Mouse (Mus musculus) cerebellum, adult 11 months (tissue): ENCODE measurements around the gene Rpl36.

Experiments used
- DNase-seq: peaks from one replicate; pipeline ENCODE4 v3.0.0; 2022

The Rpl36 gene

DNA sequence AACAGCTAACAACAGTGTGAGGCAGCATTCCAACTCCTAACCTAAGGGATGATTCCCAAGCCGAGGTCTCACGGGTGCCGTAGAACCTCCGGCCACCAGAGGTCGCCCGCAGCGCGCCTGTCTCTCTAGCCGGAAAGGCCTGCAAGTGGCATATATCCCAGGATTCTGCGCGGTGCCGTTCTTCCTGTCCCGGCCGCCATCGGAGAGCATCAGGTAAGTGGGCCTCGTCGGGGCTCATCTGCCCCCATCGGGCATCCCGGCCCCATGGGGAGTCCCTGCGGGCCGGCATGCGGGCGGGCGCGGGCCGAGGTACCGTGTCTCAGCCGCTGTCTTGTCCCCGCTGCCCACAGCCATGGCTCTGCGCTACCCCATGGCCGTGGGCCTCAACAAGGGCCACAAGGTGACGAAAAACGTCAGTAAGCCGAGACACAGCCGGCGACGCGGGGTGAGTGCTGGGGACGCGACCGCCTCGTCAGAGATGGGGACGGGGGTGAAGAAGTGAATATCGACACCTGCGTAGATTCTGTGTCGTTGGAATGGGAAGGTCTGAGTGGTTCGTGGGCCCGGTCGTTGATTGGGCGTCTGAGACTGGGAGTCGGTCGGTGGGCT lies at the start of gene Rpl36:
Gene Rpl36, plus strand, starts transcription at position 181 of the 609 bp plus-strand sequence.
- peak; percentile 95 for DNase-seq

DNA sequence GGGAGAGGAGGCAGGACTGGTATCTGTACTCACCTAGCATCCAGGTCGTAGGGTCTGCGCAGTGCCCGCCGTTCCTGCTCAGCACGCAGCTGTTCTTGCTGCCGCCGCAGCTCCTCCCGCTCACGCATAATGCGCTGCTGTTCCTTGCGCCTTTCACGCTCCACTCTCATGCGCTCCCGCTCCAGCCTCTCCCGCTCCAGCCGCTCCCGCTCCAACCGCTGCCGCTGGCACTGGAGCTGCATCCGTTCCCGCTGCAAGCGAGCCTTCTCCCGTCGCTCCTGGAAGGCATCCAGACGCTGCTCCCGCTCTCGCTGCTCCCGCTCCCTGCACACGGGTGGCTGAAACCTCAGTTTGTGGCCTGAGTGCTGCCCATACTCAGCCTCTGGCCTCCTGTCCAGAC lies 46.9 kb upstream of the Rpl36 start:
- no peak for DNase-seq

DNA sequence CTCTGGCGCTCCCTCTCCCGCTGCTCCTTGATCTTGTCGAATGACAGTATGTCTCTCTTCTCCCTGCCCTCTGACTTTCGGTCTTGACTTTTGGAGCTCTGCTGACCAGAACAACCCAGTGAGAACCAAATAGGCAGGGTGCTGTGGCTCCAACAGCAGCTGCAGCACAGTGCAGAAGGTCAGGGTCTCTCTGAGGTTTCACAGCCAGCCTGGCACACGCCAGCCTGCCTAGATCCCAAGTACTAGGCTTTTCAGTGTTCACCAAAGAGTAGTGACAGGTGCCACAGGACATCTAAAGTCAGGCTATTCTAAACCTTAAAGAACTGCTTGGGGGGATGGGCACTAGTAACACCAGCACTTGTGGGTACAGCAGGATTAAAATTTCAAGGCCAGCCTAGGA lies 46.3 kb upstream of the Rpl36 start:
- DNase-seq = no peak

DNA sequence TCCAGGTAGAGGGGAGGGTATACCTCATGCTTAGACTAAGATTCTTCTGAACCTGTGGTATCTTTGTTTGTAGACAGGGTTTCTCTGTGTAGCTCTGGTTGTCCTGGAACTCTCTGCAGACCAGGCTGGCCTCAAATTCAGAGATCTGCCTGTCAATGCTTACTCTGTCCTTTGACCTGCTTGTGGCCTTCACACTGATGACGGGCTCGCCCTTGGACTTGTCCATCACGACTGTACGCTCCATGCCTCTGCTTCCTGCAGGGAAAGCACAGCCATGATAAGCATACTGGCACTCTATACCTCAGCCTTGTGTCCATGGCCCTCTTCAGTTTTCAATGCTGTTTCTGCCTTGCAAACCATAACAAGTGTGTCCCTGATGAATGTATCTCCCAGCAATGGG lies 45.8 kb upstream of the Rpl36 start:
- DNase-seq = no peak

DNA sequence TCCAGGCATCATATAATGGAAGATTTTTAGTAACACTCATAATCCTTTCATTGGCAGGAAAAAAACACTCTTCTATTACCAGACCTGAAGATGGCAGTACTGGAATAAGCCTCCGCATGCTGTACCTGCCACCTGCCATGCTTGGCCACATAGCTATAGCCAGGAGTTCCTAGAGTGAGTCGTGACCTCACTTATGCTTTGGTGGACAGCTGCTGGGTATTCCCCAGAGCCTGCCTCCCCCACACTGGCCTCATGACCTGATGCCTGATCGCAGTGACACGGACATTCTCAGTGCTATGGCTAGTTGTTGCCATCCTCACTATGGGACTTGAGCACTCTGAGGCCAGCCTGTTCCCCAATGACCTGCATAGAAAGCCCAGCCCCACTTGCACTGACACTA lies 42.9 kb upstream of the Rpl36 start:
- DNase-seq = no peak

DNA sequence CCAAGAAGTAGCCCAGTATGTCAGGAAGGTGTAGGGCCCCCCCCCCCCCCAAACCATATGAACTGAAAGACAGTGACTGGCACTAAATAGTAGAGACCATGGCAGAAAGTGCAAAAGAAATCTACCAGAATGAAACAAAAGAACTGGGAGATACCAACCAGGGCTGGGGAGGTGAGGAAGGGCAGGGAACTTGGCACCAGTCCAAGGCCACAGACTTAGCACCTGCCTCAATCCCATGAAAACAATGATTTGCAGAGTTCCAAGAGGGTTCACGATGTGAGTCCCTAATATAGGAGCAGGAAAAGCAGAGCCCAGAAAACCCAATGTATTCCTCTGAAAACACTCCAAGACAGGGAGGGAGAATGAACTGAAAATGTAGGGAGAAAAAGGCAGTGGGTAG lies 41.1 kb upstream of the Rpl36 start:
- DNase-seq = no peak

DNA sequence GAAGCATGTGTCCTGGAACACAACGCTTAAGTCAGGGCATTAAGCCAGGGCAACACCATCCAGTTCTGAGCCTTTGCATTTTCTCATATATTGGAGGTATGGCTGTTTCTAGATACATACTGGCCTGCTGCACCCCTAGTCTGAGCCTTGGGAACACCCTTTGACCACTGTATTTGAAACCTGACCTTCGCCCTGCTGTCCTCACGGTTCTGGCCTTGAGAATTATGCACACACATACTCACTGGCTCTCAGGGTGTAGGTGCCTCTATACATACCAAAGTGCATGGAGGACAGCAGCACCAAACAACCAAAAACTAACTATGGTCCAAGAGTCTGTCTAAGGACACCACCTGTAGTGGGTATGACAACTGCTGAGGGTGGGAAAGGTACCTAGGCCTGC lies 40.3 kb upstream of the Rpl36 start:
- no peak for DNase-seq

DNA sequence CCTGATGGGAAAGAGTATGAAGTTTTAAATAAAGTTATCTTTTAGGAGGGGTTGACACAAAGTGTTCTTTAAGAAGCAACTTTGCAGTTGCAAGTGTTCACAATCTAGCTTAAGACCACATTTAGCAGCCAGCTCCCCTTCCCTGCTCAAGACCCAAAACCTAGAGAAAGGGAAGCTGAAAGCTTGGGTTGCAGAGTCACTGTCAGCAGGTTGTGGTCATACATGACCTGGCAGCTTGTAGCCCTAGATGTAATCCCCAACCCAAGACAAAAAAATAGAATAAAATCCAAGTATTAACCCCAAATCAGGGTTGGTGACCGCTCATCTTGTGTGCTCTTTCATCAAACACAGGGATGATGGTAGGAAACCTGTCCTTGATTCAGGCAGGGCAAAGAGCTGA lies 30.1 kb upstream of the Rpl36 start:
- DNase-seq = no peak

DNA sequence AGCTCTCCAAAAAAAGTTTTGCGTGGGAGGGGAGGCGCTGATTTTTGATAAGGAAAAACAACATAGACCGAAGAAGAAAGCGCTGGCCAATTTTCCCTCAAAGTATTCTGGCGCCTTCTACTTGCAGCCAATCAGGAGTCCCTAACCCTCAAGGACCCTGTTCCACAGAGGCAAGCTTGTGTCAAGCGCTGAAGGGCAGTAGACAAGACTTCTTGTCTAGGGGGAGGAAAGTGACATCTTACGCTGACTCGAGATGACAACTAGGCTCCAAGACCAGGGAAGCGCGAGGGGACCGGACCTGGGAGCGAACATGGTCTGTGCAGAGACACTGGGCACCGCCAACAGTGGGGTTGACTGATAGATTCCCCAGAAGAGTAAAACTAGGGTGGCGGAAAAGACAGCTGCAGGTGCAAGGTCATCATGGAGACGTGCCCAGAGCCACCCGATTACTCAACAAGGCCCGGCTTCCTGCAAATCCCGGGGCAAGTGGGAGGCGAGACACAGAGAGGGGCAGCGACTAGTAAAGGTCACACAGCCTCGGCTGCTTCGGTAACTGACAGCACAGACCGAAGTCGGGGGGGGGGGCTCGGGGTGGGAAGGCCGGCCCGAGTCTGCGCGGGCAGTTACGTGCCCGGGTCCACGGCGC lies 29.5 kb upstream of the Rpl36 start:
- peak; percentile 67 for DNase-seq

DNA sequence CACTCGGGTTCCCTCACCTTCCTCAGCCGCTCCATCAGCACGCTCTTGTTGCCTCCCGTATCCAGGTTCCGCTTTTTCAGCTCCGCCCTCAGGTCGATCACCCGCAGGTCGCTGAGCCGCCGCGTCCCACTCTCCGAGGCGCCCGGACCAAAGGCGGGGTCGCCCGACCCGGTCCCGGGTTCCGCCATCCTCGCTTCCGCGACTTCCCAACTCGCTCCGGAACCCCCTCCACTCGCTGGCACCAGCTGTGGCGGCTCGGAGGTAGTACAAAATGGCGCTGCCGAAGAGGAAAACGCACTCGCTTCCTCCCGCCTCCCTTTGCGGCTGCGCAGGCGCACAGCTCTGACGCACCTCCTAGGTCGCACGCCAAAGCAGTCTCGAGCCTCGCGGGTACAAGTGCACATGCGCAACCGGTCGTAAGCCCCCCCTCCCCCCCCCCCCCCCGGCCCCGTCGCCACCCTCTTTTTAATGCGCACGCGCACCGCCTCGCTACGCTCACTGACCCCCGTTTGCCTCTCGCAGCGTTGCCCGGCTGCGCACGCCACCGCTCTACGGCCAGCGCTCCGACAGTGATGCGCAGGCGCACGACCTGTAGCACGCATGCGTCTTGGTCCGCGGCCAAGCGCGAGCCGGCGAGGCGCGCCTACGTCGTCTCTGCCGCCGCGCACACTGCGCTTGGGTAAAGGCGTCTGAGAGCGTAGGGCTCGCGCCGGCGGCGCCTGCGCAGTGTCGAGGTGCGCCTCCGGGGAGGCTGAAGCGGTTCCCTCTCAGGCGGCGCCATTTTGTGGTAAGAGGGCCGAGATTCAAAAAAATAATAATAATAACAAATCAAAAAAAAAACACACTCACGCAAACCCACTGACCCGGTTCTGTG lies 28.7 kb upstream of the Rpl36 start, which contains the start of the genes Safb2 and Safb:
Gene Safb2, minus strand, starts transcription at position 329 of the 874 bp plus-strand sequence.
Gene Safb, plus strand, starts transcription at position 569 of the 874 bp plus-strand sequence.
- DNase-seq = peak; percentile 100

DNA sequence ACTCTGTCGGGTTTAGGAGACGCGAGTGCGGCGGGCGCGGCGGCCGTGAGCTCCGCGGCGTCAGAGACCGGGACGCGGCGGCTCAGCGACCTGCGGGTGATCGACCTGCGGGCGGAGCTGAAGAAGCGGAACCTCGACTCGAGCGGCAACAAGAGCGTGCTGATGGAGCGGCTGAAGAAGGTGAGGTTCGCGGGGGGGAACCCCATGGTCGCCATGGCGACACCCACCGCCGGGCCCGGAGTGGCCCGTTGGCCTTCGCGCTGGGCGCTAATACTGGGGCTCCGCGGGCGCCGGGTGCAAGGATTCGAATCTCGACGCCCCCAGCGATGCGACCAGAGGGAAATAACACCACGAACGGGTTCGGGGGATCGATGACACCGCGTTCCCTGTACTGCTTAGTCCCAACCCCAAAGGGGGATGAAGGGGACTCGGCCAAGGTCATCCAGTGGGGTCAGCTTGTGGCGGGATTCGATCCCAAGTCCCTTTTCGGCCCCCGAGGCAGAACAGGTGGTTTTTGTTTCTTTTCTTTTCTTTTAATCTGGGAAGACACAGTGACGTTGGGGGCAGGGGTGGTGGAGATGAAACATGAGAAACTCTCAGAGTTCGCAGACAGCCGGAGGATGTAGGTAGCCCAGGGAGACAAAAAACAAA lies 27.9 kb upstream of the Rpl36 start:
- no peak for DNase-seq

DNA sequence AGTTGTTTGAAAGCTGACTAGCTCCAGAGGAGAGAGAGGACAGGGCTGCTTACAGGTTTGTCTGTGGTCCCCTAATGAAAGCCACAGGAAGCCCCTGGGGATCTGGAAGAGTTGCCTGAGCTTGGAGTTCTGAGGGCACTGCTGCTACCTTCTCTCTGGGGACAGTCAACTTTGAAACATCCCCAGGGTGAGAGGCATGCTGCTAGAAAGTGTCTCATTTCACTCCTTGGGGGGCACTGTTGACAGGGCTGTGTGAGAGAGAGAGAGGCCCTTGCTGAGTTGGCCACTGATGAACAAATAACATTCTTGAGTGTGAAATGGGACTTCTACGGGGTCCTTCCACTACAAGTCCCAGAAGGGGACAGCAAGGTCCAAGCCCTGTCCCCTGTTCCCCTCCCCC lies 25.4 kb upstream of the Rpl36 start:
- no peak for DNase-seq

DNA sequence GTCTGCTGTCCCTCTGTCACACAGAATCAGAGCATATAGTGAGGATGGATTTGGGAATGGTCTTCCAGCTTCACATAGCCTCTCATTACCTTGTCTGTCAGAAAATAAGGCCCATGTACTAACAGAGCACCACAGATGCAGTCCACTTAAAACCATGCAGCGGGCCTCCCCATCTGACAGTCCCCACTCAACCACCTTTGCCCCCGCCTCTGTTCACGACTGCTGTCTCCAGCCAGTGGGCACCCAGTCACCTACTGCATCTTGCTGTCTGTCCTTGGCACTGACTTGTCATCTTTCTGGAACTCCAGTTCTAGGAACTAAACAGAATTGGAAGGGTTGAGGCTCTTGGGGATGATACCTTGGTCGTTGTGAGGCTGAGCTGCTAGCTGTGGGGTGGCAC lies 24.3 kb upstream of the Rpl36 start:
- no peak for DNase-seq

DNA sequence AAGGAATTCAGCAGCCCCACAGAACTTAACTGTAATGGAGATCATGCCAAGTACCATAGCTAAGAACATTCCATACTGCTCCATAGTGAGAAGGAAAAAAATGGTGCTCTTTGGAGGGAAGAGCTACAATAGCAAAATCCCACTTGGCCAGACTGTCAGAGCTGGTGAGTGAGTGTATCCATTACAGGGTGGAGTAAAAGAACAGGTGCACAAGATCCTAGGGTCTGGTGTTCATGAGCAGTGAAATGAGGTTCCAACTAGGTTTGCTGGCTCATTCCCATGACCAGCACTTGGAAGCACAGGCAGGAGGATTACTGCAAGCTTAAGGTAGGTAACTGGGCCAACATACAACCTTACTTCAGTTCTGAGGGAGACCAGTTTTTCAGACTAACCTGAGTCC lies 20.7 kb upstream of the Rpl36 start:
- DNase-seq = no peak

DNA sequence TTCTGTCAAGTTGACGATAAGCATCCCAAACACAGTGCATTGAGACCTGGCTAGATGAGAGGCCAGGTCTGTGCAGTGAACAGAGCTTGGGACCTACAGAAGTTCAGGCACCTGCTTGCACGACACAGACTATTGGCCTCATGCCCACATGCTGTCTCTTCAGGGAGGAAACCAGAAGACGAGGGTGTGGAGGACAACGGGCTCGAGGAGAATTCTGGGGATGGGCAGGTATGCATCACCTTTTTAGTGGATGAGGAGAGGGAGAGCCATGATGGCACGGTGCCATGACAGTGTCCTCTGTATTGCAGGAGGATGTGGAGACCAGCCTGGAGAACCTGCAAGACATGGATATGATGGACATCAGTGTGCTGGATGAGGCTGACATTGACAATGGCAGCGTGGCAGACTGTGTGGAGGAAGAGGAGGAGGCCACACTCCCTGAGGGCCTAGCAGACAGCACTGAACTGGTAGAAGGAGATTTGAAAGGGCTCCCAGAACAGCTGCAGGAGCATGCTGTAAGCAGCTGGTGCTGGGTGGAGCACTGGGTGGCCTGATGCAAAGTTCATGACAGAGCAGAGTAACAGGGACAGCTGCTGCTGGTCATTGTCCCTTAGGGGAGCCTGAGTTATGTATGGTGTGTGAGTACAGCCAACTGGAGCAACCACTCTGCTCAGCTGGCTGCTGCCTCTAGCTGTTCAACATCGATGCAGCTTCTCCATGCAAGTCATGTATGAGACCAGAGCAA lies 19.5 kb upstream of the Rpl36 start:
- no peak for DNase-seq

DNA sequence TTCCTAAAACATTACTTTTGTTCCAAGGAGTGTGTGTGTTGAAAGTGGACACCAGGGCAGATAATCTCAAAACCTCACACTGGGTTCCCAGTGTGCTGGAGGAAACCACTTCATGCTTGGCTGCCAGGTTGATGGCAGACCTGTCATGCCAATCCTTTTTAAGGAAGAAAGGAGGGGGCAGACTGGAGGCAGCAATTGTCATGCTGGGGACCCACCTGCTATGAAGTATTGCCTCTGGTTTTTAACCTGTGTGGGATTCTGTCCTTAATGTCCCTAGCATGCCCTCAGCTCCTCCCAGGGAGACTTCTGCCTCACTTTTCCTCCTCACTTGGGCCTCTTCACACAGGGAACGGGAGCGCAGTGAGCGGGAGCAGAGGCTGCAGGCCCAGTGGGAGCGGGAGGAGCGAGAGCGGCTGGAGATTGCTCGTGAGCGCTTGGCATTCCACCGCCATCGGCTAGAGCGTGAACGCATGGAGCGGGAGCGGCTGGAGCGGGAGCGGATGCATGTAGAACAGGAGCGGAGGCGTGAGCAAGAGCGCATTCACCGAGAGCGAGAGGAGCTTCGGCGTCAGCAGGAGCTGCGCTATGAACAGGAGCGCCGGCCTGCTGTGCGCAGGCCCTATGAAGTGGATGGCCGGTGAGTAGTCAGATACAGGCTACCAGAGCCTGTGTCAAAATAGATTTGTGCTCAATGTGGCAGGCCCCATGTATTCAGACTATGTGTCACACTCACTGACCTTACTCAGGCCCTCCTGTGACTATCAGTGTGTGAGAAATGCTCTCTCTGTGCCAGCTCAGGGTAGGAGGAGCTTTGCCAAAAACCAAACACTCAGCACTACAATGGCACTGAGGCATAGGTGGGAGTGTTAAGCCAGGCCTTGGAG lies 9.8 kb upstream of the Rpl36 start:
- DNase-seq = no peak

DNA sequence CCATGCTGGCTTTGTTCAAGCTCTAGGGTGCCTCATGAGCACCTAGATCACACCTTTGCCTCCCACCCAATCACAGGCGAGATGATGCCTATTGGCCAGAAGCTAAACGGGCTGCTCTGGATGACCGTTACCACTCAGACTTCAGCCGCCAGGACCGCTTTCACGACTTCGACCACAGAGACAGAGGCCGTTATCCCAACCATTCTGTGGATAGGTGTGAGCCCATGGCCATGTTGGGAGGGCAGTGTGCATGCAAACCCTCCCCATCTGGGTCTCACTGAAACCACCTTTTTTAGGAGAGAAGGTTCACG lies 9.2 kb upstream of the Rpl36 start:
- DNase-seq = no peak

DNA sequence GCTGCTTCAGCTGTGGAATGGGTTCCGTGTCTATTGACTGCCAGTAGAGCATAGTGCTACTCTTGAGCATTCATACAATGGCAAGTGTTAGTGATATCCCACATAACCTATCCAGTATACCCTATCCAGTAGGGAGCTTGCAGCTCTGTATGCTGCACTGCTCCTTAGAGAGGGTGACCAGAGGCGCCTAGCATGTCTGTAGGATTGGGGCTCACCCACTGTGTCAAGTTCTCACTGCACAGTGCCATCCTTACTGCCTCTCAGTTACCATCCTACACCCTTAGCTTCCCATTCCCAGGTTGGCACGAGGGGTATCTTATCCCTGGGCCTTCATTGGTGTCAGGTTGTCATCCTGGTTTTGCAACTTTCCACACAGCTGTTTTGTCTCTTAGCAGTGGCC lies 8.8 kb upstream of the Rpl36 start:
- no peak for DNase-seq

DNA sequence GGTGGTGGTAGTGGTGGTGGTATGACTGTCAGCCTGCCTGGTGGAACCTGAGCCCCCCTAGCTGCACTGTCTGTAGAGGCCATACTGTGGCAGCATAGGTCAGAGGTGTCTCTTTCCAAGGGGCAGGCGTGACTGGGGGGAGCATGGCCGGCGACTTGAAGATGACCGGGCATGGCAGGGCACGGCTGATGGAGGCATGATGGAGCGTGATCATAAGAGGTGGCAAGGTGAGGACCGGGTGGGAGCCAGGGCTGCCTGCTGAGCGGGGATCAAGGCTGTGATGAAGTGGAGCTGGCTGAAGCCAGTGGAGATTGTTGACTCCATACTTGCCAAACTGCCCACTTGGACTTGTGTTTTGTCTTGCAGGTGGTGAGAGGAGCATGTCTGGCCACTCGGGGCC lies 7.8 kb upstream of the Rpl36 start:
- no peak for DNase-seq

DNA sequence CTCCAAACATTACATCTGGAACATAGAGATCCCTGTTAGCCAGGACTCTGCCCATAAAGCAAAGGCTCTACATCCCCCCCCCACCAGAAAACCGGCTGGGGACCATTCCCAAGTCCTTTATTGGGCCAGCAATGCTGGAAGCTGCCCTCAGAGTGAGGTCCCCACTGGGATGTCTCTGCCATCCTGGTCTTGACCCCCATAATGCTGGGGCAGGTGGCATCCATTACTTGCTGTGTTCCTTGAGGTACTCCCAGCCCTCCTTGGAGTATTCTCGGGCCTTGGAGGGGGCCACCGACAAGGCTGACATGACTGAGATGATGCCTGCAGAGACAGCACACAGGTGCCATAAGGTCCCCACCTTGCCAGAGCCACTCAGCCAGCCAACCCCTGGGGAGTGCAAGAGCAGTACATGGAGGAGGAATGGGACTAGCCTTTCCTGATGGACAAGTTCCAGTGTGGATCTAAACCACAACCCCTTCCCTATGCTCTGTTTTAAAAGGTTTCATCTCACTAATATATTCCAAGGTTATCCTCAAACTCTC lies 5.6 kb upstream of the Rpl36 start:
- no peak for DNase-seq

DNA sequence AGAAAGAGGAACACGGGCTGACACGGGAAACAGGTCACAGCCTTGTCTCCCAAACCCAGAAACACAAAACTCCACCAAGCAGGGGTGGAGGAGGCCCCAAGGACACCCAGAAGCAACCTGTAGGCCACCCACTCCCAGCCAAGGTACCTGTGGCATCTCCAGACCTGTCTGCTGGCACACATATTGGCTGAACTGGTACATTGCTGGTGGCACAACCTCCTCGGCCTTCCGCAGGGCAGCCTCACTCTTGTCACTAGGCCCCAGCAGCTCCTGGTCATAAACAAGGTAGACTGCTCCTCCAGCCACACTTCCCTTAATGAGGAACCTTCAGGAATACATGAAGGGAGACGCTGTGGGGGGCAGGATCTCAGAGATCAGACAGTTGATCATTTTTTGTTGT lies 4.5 kb upstream of the Rpl36 start:
- no peak for DNase-seq
